Mouse (Mus musculus) embryonic facial prominence, embryonic 13.5 days (tissue): ENCODE results near the gene Sohlh2. TPM values are rescaled to one million over a fixed set of nuclear protein-coding genes. Genes with fewer than 3 reads are reported as not detected.
"Not testable (repeated sequence)": the region's sequence is repeated elsewhere in the genome, so short reads cannot be mapped to it uniquely, and the experiment has no call there.

ENCODE experiments used
- ATAC-seq: fragments of 200-750 bp; cut with Nextera tagmentation; 2 replicates; pipeline ENCODE4 v1.8.0; 2017; ENCODE audit warnings: low read depth; ENCODE audit not compliant: insufficient number of reproducible peaks, insufficient read depth, low FRiP score, low TSS enrichment
- H3K27ac ChIP-seq: fragments of 300-500 bp; sonication (generic); 2 replicates; pipeline ENCODE4 v1.5.1; 2015; ENCODE audit warnings: moderate library complexity, mild to moderate bottlenecking, inconsistent platforms
- H3K27me3 ChIP-seq: fragments of 300-500 bp; sonication (generic); 2 replicates; pipeline ENCODE4 v1.6.1; 2015; ENCODE audit warnings: mild to moderate bottlenecking, inconsistent platforms
- H3K36me3 ChIP-seq: fragments of 300-500 bp; sonication (generic); 2 replicates; pipeline ENCODE4 v1.6.1; 2015; ENCODE audit warnings: mild to moderate bottlenecking, inconsistent platforms
- H3K4me1 ChIP-seq: fragments of 300-500 bp; sonication (generic); 2 replicates; pipeline ENCODE4 v1.6.1; 2015; ENCODE audit warnings: inconsistent platforms
- H3K4me2 ChIP-seq: fragments of 300-500 bp; sonication (generic); 2 replicates; pipeline ENCODE4 v1.6.1; 2015; ENCODE audit warnings: moderate library complexity, mild to moderate bottlenecking, inconsistent platforms
- H3K4me3 ChIP-seq: fragments of 300-500 bp; sonication (generic); 2 replicates; pipeline ENCODE4 v1.5.1; 2015; ENCODE audit warnings: mild to moderate bottlenecking, inconsistent platforms
- H3K9ac ChIP-seq: fragments of 300-500 bp; sonication (generic); 2 replicates; pipeline ENCODE4 v1.6.1; 2015; ENCODE audit warnings: mild to moderate bottlenecking, inconsistent platforms
- H3K9me3 ChIP-seq: fragments of 300-500 bp; sonication (generic); 2 replicates; pipeline ENCODE4 v1.6.1; 2016; ENCODE audit warnings: inconsistent platforms
- WGBS: fragments of 180-500 bp; shearing (Covaris S2); methylation state at CpG from one replicate; pipeline ENCODE4 v1.1.7; 2015; ENCODE audit warnings: mixed read lengths; 5-methylcytosine and 5-hydroxymethylcytosine counted together
- polyA plus RNA-seq: library from polyadenylated mRNA; unstranded; fragments of >200 nt; fragmentation: Nextera tagmentation; extraction: Ambion mirVana; gene quantifications from 2 replicates; pipeline ENCODE4 v1.2.1, GENCODE M21; 2015

Gene Sohlh2
- polyA plus RNA-seq, 1 experiment from 2014 or later, result not detected

DNA sequence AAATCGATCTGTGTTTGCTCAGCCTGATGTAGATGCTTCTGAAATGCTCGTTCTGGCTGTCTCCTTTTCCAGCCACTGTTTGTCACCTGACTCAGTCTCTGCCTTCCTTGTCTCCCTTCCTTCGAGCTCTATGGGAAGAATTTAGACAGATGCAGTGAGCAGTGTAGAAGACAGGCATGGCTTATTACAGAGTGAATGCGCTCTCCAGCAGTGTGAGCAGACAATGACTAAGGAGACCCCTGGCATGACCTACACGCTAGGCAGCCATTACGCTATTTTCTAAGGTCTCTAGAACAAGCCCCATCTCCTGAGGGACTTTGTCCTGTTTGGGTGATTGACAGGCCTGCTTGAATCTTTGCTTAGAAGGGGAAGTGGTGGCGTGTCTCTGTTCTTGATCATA is 20.7 kb upstream of the Sohlh2 start:
- no peak overlapping the region for H3K27ac ChIP-seq
- H3K27me3 ChIP-seq, result no peaks in the 10 kb centered on the region
- H3K4me2 ChIP-seq, result no peak overlapping the region
- no peak overlapping the region for H3K9ac ChIP-seq
- H3K4me1 ChIP-seq, result no peaks in the 10 kb centered on the region
- no peak for ATAC-seq
- WGBS, result 73% methylated on average over 7 of the region's 7 CpGs
- no peaks in the 10 kb centered on the region for H3K36me3 ChIP-seq
- no peaks in the 10 kb centered on the region for H3K9me3 ChIP-seq
- no peak overlapping the region for H3K4me3 ChIP-seq

- no peak for ATAC-seq
- Histone ChIP-seq H3K9me3 (no peaks in the 10 kb centered on the region), H3K27ac (no peak overlapping the region), H3K4me3 (no peak overlapping the region), H3K27me3 (no peaks in the 10 kb centered on the region), H3K4me2 (no peak overlapping the region), H3K9ac (no peak overlapping the region), H3K4me1 (no peaks in the 10 kb centered on the region), H3K36me3 (no peaks in the 10 kb centered on the region)
- WGBS, result 73% methylated on average over 4 of the region's 4 CpGs
These were observed 18.3 kb upstream of the Sohlh2 start for GRCm38 (mm10) chr3:55163510-55163909.

- no peak for ATAC-seq
- Histone ChIP-seq H3K9ac (no peak overlapping the region), H3K4me2 (no peak overlapping the region), H3K4me1 (no peaks in the 10 kb centered on the region), H3K27ac (no peak overlapping the region), H3K4me3 (no peak overlapping the region), H3K36me3 (no peaks in the 10 kb centered on the region), H3K27me3 (no peaks in the 10 kb centered on the region), H3K9me3 (no peaks in the 10 kb centered on the region)
- 75% methylated on average over 3 of the region's 3 CpGs for whole genome bisulfite sequencing
These were observed 9.3 kb upstream of the Sohlh2 start for GRCm38 (mm10) chr3:55172478-55172877.

DNA sequence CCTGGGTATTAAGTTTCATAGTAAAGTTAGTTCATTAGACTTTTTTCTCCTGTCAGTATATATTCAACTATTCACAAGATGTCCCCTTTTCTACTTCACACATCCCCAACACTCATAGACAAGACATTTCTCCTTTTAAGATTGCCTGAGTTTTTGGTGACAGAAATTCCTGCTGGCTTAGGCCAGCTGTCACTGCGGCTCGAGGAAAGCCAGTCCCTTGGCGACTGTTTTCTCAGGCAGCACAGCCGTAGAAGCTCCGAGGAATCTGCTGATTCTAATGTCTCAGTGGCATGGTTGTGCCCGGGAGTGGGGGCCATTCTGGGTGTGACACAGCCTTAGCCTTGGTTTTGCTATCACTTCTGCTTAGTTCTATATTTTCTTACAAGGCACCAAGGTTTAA is 4.6 kb upstream of the Sohlh2 start:
- ATAC-seq, result no peak
- Histone ChIP-seq H3K27ac (no peak overlapping the region), H3K4me3 (no peak overlapping the region), H3K9ac (no peak overlapping the region), H3K9me3 (no peaks in the 10 kb centered on the region), H3K4me1 (no peaks in the 10 kb centered on the region), H3K36me3 (no peaks in the 10 kb centered on the region), H3K27me3 (no peaks in the 10 kb centered on the region), H3K4me2 (no peak overlapping the region)
- 55% methylated on average over 6 of the region's 6 CpGs for WGBS

DNA sequence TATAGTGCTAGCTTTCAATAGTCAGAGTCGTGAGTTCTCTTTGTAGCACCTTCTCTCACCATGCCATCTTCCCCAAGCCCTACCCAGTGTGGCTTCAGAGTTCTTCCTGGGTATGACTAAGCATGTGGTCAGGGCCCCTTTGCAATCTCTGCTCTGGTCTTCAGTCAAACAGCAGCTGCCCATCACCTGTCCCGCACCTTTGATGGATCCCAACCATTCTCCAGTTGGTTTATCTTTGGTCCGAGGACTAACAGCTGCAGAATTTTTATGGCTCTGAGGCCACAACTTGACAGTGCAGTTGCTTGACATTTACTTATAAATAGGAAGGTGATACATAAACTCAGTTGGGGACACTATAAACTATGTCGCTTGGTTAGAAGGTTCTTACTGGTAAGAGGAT is 9.8 kb downstream of the Sohlh2 start:
- Histone ChIP-seq H3K4me2 (no peak overlapping the region), H3K36me3 (no peaks in the 10 kb centered on the region), H3K9me3 (no peaks in the 10 kb centered on the region), H3K27me3 (no peaks in the 10 kb centered on the region), H3K9ac (no peak overlapping the region), H3K4me3 (no peak overlapping the region), H3K27ac (no peak overlapping the region), H3K4me1 (no peaks in the 10 kb centered on the region)
- 90% methylated on average over 4 of the region's 4 CpGs for WGBS
- no peak for ATAC-seq

DNA sequence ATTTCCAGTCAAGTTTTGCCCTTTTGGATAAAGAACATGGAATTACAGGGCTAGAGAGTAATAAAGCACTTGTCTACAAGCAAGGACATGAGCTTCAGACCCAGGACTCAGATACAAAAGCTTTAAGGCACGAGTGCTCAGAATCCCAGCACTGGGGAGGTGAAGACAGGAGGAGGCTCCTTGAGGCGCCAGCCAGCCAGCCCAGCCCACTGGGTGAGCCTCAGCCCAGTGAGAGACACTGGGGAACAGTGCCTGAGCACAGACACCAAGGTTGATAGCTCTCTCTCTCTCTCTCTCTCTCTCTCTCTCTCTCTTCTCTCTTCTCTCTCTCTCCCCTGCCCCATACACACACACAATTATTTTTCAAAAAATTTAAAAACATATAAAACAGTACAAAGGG is 11.5 kb downstream of the Sohlh2 start:
- H3K27ac ChIP-seq, result no peak overlapping the region
- H3K4me2 ChIP-seq, result no peak overlapping the region
- no peak overlapping the region for H3K4me3 ChIP-seq
- no peak overlapping the region for H3K9ac ChIP-seq
- no peaks in the 10 kb centered on the region for H3K36me3 ChIP-seq
- H3K4me1 ChIP-seq, result no peaks in the 10 kb centered on the region
- ATAC-seq, result no peak
- H3K27me3 ChIP-seq, result no peaks in the 10 kb centered on the region
- no peaks in the 10 kb centered on the region for H3K9me3 ChIP-seq
- 78% methylated on average over 2 of the region's 2 CpGs for WGBS

- no peaks in the 10 kb centered on the region for H3K36me3 ChIP-seq
- H3K27me3 ChIP-seq, result no peaks in the 10 kb centered on the region
- H3K4me2 ChIP-seq, result no peak overlapping the region
- no peak overlapping the region for H3K9ac ChIP-seq
- no peak overlapping the region for H3K27ac ChIP-seq
- H3K4me3 ChIP-seq, result no peak overlapping the region
- no peak for ATAC-seq
- no peaks in the 10 kb centered on the region for H3K4me1 ChIP-seq
- 83% methylated on average over 8 of the region's 8 CpGs for WGBS
- no peaks in the 10 kb centered on the region for H3K9me3 ChIP-seq
These were observed 13.0 kb downstream of the Sohlh2 start for GRCm38 (mm10) chr3:55194792-55195191.

- no peak overlapping the region for H3K9ac ChIP-seq
- no peak overlapping the region for H3K4me2 ChIP-seq
- 86% methylated on average over 5 of the region's 5 CpGs for WGBS
- H3K27ac ChIP-seq, result no peak overlapping the region
- H3K36me3 ChIP-seq, result no peaks in the 10 kb centered on the region
- no peak overlapping the region for H3K4me3 ChIP-seq
- H3K9me3 ChIP-seq, result no peaks in the 10 kb centered on the region
- H3K27me3 ChIP-seq, result no peaks in the 10 kb centered on the region
- no peaks in the 10 kb centered on the region for H3K4me1 ChIP-seq
- ATAC-seq, result no peak
These were observed 13.9 kb downstream of the Sohlh2 start for GRCm38 (mm10) chr3:55195581-55196327.

DNA sequence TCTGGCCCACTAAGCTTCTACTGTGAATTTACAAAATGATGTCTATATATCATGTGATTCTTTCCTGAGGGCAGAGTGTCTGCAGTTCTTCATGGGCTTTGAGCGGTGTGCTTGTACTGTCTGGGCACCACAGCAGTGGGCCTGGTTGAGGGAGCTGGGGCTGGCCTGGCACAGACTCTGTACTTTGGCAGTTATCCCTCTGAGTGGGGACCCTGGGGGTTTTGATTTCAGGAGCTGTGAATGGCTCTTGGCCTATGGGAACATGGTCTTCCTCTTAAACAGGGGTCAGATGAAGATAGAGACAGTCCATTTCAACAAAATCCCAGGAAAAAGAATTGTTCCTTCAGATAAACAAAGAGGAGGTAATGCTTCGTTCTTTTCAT is 14.5 kb downstream of the Sohlh2 start:
- no peaks in the 10 kb centered on the region for H3K4me1 ChIP-seq

GRCm38 (mm10) chr3:55203621-55204020 is 21.8 kb downstream of the Sohlh2 start:
- H3K4me2 ChIP-seq, H3K9me3 ChIP-seq, H3K27ac ChIP-seq, H3K4me1 ChIP-seq, H3K36me3 ChIP-seq, H3K27me3 ChIP-seq, H3K9ac ChIP-seq, H3K4me3 ChIP-seq, ATAC-seq: not testable (repeated sequence)
- WGBS, result 96% methylated on average over 11 of the region's 11 CpGs

More for the DNA sequence above, 14.5 kb downstream of the Sohlh2 start:
- 93% methylated on average over 2 of the region's 2 CpGs for WGBS
- Histone ChIP-seq H3K27me3 (no peaks in the 10 kb centered on the region), H3K27ac (no peak overlapping the region), H3K4me3 (no peak overlapping the region), H3K9ac (no peak overlapping the region), H3K36me3 (no peaks in the 10 kb centered on the region), H3K4me2 (no peak overlapping the region), H3K9me3 (no peaks in the 10 kb centered on the region)
- no peak for ATAC-seq

GRCm38 (mm10) chr3:55206413-55206812 is 24.6 kb downstream of the Sohlh2 start:
- Histone ChIP-seq H3K4me3 (no peak overlapping the region), H3K27ac (no peak overlapping the region), H3K4me2 (no peak overlapping the region), H3K4me1 (peaks cover 5% of the 10 kb centered on the region), H3K36me3 (no peaks in the 10 kb centered on the region), H3K27me3 (no peaks in the 10 kb centered on the region), H3K9ac (no peak overlapping the region), H3K9me3 (no peaks in the 10 kb centered on the region)
- 98% methylated on average over 2 of the region's 2 CpGs for WGBS
- no peak for ATAC-seq

DNA sequence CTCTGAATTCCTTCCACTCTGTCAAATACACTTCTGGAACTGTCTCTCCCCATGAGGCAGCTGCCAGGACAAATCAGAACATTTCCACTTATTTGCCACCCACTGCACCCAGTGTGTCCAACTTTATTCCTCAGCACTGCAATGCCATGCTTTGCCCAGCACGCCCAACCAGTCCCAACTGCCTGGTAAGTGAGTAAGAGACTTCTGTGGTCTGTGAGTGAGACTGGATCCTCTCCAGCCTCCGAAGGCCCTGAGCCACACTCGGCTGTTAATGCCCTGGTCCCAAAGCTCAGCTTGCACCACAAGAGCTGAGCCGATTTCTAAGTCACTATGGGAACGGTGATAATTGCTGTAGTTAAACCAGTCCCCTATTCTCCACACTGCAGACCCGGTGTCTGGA is 25.8 kb downstream of the Sohlh2 start:
- H3K4me3 ChIP-seq, result no peak overlapping the region
- H3K36me3 ChIP-seq, result no peaks in the 10 kb centered on the region
- WGBS, result 57% methylated on average over 6 of the region's 6 CpGs
- no peaks in the 10 kb centered on the region for H3K9me3 ChIP-seq
- no peak overlapping the region for H3K9ac ChIP-seq
- no peaks in the 10 kb centered on the region for H3K27me3 ChIP-seq
- no peak overlapping the region for H3K27ac ChIP-seq
- no peak for ATAC-seq
- peaks cover 5% of the 10 kb centered on the region for H3K4me1 ChIP-seq
- no peak overlapping the region for H3K4me2 ChIP-seq
